Mouse (Mus musculus): Measurements from ENCODE around the gene Gm21887.
"Not testable (repeated sequence)": the region's sequence is repeated elsewhere in the genome, so short reads cannot be mapped to it uniquely, and the experiment has no call there.

GRCm38 (mm10) chrX:169972791-169973494, 36.5 kb upstream of the Gm21887 start:
- not testable (repeated sequence) for TF ChIP-seq CTCF, EP300 (IDR thresholded peaks at IDR 0.05)

Measured in lung, postnatal 0 days (tissue).